Mouse (Mus musculus) heart, adult 2 months (tissue): ENCODE data around the gene Fam83b.

Source experiments
- CTCF ChIP-seq: fragments of 200-600 bp; IDR thresholded peaks from 2 replicates; pipeline ENCODE4 v1.8.1; 2022; ENCODE audit warnings: antibody characterized with exemption, mild to moderate bottlenecking, moderate library complexity
- POLR2A ChIP-seq: fragments of 200-500 bp; IDR thresholded peaks from 2 replicates; pipeline ENCODE4 v1.6.1; 2011; ENCODE audit warnings: mild to moderate bottlenecking, low read depth, low read length, control low read depth; ENCODE audit not compliant: insufficient read depth

DNA sequence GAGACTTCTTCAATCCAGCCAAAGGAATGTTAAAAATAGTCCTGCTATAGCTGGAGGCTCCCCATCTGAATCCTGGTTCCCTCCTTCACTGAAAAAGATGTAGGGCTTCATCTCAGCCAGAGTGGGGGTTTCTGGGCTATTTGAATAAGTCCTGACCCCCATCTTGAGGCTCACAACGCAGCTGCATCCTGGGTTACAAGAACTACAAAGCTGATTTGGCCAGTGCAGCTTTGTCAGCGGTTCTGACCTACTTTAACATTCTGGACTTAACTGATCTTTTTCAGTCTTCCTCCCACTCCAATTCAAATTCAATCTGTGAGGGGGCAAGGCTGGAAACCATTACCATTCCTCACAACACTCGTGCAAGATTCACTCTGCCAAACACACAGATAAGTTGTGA lies 20.2 kb downstream of the Fam83b start:
- TF ChIP-seq POLR2A, result no peak
- TF ChIP-seq CTCF, result no peak
